Mouse (Mus musculus): Measurements from ENCODE around the gene Ints6.
"Not testable (repeated sequence)": the region's sequence is repeated elsewhere in the genome, so short reads cannot be mapped to it uniquely, and the experiment has no call there.

The Ints6 gene

GRCm38 (mm10) chr14:62735646-62736045 is 25.3 kb downstream of the Ints6 start:
- no peak for DNase-seq

GRCm38 (mm10) chr14:62733666-62734065 is 27.3 kb downstream of the Ints6 start:
- no peak for DNase-seq

DNA sequence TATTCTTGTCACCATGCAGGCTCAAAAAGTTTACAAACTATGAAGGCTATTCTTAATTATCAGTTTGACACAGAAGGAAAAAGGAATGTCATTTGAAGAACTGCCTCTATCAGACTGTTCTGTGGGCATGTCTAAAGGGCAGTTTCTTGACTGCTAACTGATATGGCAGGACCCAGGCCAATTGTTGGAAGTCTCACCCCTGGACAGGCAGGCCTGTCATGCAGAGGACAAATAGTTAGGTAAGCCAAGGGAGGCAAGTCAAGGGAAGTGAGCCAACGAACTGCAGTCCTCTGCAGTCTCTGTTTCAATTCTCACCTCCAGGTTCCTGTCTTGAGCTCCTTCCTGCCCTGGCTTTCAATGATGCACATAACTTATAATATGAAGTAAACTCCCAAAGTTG is 29.1 kb downstream of the Ints6 start:
- DNase-seq: no peak

GRCm38 (mm10) chr14:62724560-62724959 is 36.4 kb downstream of the Ints6 start:
- DNase-seq: no peak

DNA sequence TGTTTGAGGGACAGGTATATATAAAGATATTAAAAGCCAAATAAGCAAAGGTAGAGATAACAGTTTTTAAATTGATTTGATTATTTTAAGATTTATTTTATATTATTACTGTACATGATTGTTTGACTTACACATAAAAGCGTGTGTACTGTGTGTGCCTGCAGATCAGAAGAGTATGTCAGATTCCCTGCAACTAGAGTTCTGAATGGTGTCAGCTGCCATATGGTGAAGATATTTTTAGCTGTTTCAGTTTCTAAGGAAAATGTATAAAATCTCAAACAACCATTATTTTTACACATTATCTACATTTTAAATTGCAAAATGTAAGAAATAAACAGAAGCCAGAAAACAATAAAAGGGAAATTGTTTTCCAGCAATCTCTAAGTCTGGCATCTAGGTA is 39.3 kb downstream of the Ints6 start:
- DNase-seq: no peak

GRCm38 (mm10) chr14:62718161-62718560 is 42.8 kb downstream of the Ints6 start:
- DNase-seq: no peak

DNA sequence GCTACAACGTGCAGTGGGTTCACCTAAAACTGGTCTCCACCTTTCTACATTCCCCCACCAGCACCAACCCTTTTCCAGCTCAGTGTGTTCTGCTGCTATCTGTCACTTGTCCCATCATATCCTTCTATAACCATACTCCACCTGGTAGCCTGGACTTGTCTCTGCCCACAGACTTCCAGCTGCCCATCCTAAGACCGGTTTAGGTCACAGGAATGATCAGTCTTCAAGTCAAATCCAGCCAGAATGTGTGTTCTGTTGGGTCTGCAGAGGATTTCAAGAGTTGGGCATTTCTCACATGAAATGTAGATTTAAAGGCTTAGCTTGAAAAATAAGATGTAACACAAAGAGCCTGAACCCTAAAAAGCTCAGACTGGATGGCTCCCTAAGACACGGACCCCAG is 87.3 kb downstream of the Ints6 start:
- DNase-seq: no peak

DNA sequence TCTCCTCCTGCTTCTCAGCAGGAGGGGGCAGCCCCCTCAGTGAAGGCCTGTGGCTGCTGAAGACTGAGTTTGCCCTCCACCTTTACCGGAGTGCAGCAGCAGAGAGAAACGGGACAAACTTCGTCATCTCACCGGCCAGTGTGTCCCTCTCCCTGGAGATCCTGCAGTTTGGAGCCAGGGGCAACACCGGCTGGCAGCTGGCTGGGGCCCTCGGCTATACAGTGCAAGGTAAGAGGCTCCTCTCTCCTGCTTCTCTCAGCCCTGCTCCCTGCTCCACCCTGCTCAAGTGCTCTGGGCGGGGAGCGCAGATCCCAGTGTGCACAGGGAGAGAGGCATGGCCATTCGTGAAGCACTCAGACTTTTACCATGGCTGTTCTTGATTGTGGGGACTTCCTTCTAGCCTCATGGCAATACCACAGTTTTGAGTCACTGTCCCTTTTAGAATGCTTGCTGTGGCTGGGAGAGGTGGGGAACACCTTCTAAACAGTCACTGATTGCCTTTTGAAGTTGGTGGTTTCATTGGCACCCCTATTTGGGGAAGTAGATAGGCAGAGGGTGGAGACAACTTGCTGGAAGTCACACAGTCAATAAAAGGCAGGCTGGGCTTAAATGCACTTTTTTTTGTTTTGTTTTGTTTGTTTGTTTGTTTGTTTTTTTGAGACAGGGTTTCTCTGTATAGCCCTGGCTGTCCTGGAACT is 95.8 kb downstream of the Ints6 start:
- no peak for DNase-seq

DNA sequence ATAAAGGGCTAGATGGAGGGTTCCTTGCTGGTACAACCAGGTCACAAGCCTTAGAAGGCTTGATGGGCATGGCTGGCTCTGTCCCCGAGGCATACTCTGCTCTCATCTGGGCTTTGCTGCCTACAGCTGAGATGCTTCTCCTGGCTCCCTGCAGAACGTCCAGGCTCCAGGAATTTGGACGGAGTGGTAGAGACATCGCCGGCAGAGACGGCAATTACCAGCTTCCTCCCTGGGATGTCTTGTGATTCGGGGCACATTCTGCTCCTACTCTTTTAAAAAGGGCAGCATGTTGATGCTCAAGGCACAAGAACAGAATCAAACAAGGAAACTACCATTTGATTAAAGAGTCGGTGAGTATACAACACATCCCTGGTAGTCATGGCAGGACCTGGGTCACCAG is 97.6 kb downstream of the Ints6 start, which contains the start of gene Serpine3:
Gene Serpine3 (plus strand): TSS at position 301 of the 400 bp plus-strand sequence.
- no peak for DNase-seq

GRCm38 (mm10) chr14:62662381-62662780 is 98.6 kb downstream of the Ints6 start:
- DNase-seq: no peak

GRCm38 (mm10) chr14:62657469-62657868 is 103.5 kb downstream of the Ints6 start:
- DNase-seq: no peak

GRCm38 (mm10) chr14:62655996-62656395 is 105.0 kb downstream of the Ints6 start:
- no peak for DNase-seq

- DNase-seq: no peak
Measured at GRCm38 (mm10) chr14:62651771-62652170, 109.2 kb downstream of the Ints6 start.

DNA sequence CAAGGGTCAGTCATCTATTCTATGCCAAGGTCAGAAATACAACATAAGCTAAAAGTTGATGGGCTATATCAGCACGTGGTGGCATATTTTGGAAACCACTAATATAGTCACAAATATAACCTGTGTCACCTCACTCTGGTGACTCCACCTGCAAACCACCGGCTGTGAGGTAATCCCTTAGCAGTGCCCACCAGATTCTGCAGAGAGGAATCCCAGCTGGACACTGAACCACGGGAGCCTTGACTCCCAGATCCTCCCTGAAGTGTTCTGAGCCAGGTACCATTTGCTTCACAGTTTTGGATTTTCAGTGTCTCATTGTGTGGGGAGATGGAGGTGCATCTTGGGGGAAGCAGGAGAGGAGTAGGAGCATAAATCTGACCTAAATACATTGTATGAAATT is 110.6 kb downstream of the Ints6 start:
- no peak for DNase-seq

DNA sequence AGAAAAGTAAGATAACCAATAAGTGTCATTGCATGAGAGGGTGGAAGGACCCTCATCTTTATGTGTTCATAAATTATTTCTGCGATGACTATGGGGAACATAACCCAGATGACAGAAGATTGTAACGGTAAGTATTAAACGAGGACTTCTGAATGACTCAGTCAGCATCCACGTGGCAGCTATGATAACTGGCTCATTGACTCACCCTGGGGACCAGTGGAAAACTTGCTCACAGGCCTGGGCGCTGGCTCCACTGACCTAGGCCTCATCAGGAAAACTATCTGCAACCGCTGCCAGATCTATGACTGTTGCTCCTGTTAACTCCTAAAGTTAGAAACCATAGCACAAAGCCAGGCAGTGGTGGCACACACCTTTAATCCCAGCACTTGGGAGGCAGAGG is 112.6 kb downstream of the Ints6 start:
- DNase-seq: no peak

DNA sequence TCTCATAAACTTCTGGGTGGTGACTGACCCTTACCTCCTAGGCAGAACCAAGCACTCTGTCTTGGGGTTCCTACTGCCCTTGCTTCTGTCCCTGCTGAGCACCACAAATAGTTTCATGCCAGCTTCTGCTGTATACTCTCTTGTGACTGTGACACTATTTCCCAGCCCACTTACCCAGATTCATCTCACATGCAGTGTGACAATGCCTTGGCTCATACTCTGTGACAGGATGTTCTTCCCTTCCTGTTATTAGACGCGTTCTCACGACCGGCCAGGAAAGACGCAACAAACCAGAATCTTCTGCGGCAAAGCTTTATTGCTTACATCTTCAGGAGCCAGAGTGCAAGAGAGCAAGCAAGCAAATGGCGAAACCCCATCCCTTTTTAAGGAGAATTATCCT is 118.6 kb downstream of the Ints6 start:
- not testable (repeated sequence) for DNase-seq

GRCm38 (mm10) chr14:62640396-62640795 is 120.6 kb downstream of the Ints6 start:
- DNase-seq: no peak

DNA sequence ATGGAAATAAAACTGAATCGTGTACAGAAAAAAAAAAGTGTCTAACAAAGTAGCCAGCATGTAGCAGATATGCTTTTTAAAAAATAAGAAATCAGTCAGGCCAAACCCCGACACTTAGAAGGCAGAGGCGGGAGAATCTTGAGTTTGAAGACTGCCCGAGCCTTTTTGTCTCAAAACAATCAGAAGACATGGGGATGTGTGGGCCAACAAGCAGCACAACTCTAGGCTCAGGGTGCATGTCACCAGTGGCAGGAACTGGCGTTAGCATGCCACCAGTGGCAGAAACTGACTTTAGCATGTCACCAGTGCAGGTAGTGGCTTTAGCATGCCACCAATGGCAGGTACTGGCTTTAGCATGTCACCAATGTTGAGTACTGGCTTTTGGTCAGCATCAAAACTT is 121.4 kb downstream of the Ints6 start:
- DNase-seq: no peak

- DNase-seq: no peak
Measured at GRCm38 (mm10) chr14:62639111-62639510, 121.9 kb downstream of the Ints6 start.

DNA sequence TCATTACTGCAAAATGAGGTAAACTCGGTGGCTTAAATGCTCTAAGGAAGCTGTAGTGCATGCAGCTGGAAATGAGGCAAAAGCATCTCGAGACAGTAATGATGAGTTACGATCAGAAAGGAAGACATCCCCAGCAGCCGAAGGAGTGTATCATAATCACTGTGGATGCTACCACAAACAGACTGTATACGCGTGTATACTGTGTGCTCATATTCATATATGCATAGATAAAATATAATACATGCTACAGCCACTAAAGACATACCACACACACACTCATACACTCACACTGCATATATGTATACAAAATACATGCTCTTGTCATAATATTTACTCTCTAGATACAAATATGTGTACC is 122.6 kb downstream of the Ints6 start:
- DNase-seq: no peak

GRCm38 (mm10) chr14:62637436-62638344 is 123.3 kb downstream of the Ints6 start:
- no peak for DNase-seq

- no peak for DNase-seq
Measured at GRCm38 (mm10) chr14:62627951-62628350, 133.0 kb downstream of the Ints6 start.

Data from thymus, postnatal 14 days (tissue).